Mouse (Mus musculus) lung, postnatal 36 days (tissue): ENCODE measurements around the gene Hinfp.

Source experiments
- DNase-seq: peaks from one replicate; pipeline ENCODE4 v3.0.0; 2022; ENCODE audit warnings: mixed read lengths

Hinfp gene

GRCm38 (mm10) chr9:44256213-44256612 is 49.3 kb downstream of the Hinfp start:
- no peak for DNase-seq

GRCm38 (mm10) chr9:44255136-44255521 is 50.3 kb downstream of the Hinfp start:
- DNase-seq: no peak

GRCm38 (mm10) chr9:44254508-44255135 is 50.8 kb downstream of the Hinfp start:
- no peak for DNase-seq

- no peak for DNase-seq
These were observed 52.0 kb downstream of the Hinfp start for GRCm38 (mm10) chr9:44253441-44253840.

GRCm38 (mm10) chr9:44251314-44251713 is 54.2 kb downstream of the Hinfp start, which contains the start of gene Pdzd3:
Gene Pdzd3 (minus strand): TSS chr9:44251471.
- no peak for DNase-seq

GRCm38 (mm10) chr9:44250445-44250844 is 55.0 kb downstream of the Hinfp start:
- no peak for DNase-seq

GRCm38 (mm10) chr9:44249181-44250146 is 56.0 kb downstream of the Hinfp start:
- DNase-seq: peak; percentile 80

GRCm38 (mm10) chr9:44247907-44248306 is 57.6 kb downstream of the Hinfp start:
- no peak for DNase-seq

- no peak for DNase-seq
These were observed 61.9 kb downstream of the Hinfp start for GRCm38 (mm10) chr9:44243621-44244020.
